Comparison of ENCODE assay signal across 8 mouse cellular contexts in the genomic region with DNA sequence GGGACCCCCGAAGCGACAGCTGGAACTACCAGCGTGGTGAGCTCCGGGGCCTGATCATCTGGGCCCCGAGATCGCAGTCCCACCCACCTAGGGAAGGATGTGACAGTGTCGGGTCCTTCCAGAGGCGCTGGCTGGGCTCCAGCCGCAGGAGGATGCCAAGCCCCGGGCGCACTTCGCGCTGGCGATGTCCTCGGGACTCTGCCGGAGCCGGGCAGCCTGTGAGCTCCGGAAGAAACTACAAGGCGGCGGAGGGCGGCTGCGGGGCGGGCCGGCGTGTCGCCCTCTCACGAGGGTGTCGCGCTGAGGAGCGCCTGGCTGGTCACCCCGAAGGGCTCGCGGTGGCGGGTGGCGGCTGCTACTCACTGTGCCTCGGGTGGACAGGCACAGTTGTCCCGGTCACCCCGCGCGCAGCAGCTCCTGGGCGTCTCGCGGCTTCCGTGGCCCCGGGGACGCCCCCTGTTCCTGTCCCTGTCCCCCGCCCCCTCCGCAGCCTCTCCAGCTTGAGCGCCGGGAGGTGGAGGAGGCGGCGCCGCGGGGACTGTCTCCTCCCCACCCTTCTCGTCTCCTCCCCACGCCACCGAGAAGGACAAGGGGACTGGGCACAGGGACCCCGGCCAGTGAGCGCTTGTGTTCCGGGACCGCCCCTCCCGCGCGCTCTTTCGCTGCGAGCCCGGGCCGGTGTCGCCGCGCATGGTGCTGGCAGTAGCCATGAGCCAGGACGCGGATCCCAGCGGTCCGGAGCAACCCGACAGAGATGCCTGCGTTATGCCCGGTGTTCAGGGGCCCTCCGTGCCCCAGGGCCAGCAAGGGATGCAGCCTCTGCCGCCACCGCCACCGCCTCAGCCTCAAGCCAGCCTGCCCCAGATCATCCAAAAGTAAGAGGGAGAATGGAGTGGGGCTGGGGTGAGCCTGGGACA. TPM values are rescaled to one million over a fixed set of nuclear protein-coding genes. Genes with fewer than 3 reads are reported as not detected.
DNase-seq lines count a peak whose midpoint lies in the region; ATAC-seq and TF ChIP-seq lines count a peak whose summit lies in the region.

Gene Rbm20, plus strand, starts transcription at position 589 of the 917 bp plus-strand sequence.

- under 1% methylated on average over 65 of the region's 82 CpGs for WGBS in embryonic facial prominence, embryonic 13.5 days
- under 1% methylated on average over 79 of the region's 82 CpGs for WGBS in heart, embryonic 11.5 days (ENCODE audit: insufficient replicate concordance)
- under 1% methylated on average over 81 of the region's 82 CpGs for WGBS in lung, embryonic 14.5 days

- H3K9me3 ChIP-seq in embryonic facial prominence, embryonic 13.5 days, result no peaks in the 10 kb centered on the region
- H3K9me3 ChIP-seq in heart, embryonic 11.5 days (replicated peaks; ENCODE audit: control insufficient read depth, low read length), result no peaks in the 10 kb centered on the region
- no peaks in the 10 kb centered on the region for H3K9me3 ChIP-seq in lung, embryonic 14.5 days (ENCODE audit: low read depth, low read length)

- peak within 1 kb of the TSS; percentile 76 for H3K9ac ChIP-seq in embryonic facial prominence, embryonic 13.5 days
- H3K9ac ChIP-seq in heart, embryonic 11.5 days (ENCODE audit: low read depth, low read length), result peak within 1 kb of the TSS; percentile 97
- peak within 1 kb of the TSS; percentile 52 for H3K9ac ChIP-seq in lung, embryonic 14.5 days

- POLR2A ChIA-PET in Patski (lab: Charles Lee), result no interaction called here

- peak; percentile 6 to 10 for DNase-seq in CD8-positive naive resting alpha-beta T cell, adult 2 months (ENCODE audit: low read depth in 2 of 2, low spot score in 2 of 2)
- DNase-seq in Patski (ENCODE audit: low read depth, low spot score), result no peak
- DNase-seq in kidney, adult 8-10 months, result peak; percentile 6 to 30
- peak; percentile 69 for DNase-seq in lung, embryonic 14.5 days
- DNase-seq in retina, embryonic 14.5 days (ENCODE audit: low spot score), result peak; percentile 57

- no peak within 1 kb of the TSS for H3K27ac ChIP-seq in embryonic facial prominence, embryonic 13.5 days
- H3K27ac ChIP-seq in heart, embryonic 11.5 days (ENCODE audit: low read depth, low read length), result peak within 1 kb of the TSS; percentile 92
- H3K27ac ChIP-seq in lung, embryonic 14.5 days (ENCODE audit: low read depth), result no peak within 1 kb of the TSS; the same call in 1 of the 2 replicates

- peaks cover 63% of the 10 kb centered on the region for H3K27me3 ChIP-seq in Patski
- peaks cover 63% of the 10 kb centered on the region for H3K27me3 ChIP-seq in embryonic facial prominence, embryonic 13.5 days
- peaks cover 15% of the 10 kb centered on the region for H3K27me3 ChIP-seq in heart, embryonic 11.5 days (ENCODE audit: control insufficient read depth, insufficient read depth, low read length)
- H3K27me3 ChIP-seq in lung, embryonic 14.5 days (ENCODE audit: insufficient read depth, low read length), result peaks cover 74% of the 10 kb centered on the region

- H3K4me2 ChIP-seq in embryonic facial prominence, embryonic 13.5 days, result peak within 1 kb of the TSS; percentile 99
- peak within 1 kb of the TSS; percentile 89 for H3K4me2 ChIP-seq in heart, embryonic 11.5 days
- H3K4me2 ChIP-seq in lung, embryonic 14.5 days, result peak within 1 kb of the TSS; percentile 96

- in situ Hi-C loops in Patski (cut with MboI; ENCODE audit: low pct_unique_long_range_greater_than_20kb), result no loop called here

- CTCF ChIA-PET in Patski (lab: Charles Lee), result no interaction called here

- ATAC-seq in Patski, result peak; percentile 49
- ATAC-seq in embryonic facial prominence, embryonic 13.5 days (ENCODE audit: insufficient number of reproducible peaks, insufficient read depth, low FRiP score, low TSS enrichment, low read depth), result peak; percentile 52; the same call in 1 of the 2 replicates
- peak; percentile 85 for ATAC-seq in heart, embryonic 11.5 days (replicated peaks; ENCODE audit: insufficient number of reproducible peaks, low FRiP score, low TSS enrichment)
- peak; percentile 88 for ATAC-seq in lung, embryonic 14.5 days (ENCODE audit: insufficient read depth)
- ATAC-seq in inflammation-experienced regulatory T-cells, adult 6 months, result no peak

- H3K4me3 ChIP-seq in embryonic facial prominence, embryonic 13.5 days, result peak within 1 kb of the TSS; percentile 68
- peak within 1 kb of the TSS; percentile 77 for H3K4me3 ChIP-seq in heart, embryonic 11.5 days (ENCODE audit: low read depth, low read length)
- peak within 1 kb of the TSS; percentile 62 for H3K4me3 ChIP-seq in lung, embryonic 14.5 days (ENCODE audit: low read depth, low read length)

- no peak for TF ChIP-seq CTCF in Patski (IDR thresholded peaks at IDR 0.05)
- no peak for TF ChIP-seq CTCF in lung, embryonic 14.5 days (IDR thresholded peaks at IDR 0.05; ENCODE audit: low read depth)

- peaks cover 27% of the 10 kb centered on the region for H3K4me1 ChIP-seq in embryonic facial prominence, embryonic 13.5 days
- H3K4me1 ChIP-seq in heart, embryonic 11.5 days (ENCODE audit: control insufficient read depth, insufficient read depth, low read length), result peaks cover 11% of the 10 kb centered on the region; the same call in 1 of the 2 replicates
- H3K4me1 ChIP-seq in lung, embryonic 14.5 days (ENCODE audit: insufficient read depth), result 0 out of 2 replicates have a peak, but pooled peaks cover 3% of the 10 kb centered on the region

- H3K36me3 ChIP-seq in embryonic facial prominence, embryonic 13.5 days, result no peaks in the 10 kb centered on the region
- no peaks in the 10 kb centered on the region for H3K36me3 ChIP-seq in heart, embryonic 11.5 days (ENCODE audit: control insufficient read depth, insufficient read depth, low read length)
- H3K36me3 ChIP-seq in lung, embryonic 14.5 days (ENCODE audit: insufficient read depth), result no peaks in the 10 kb centered on the region

RNA-seq across cellular contexts. Expression of gene Rbm20, which starts in this region (rescaled TPM):
- 0.72 TPM for polyA plus RNA-seq in Patski (2021)
- polyA plus RNA-seq in embryonic facial prominence, embryonic 13.5 days (2015; fragmentation: Nextera tagmentation; extraction: Ambion mirVana), result 3.1 and 4.2 TPM in 2 replicates
- 25.0 and 36.4 TPM in 2 replicates for polyA plus RNA-seq in heart, embryonic 11.5 days (2014; fragmentation: Nextera tagmentation; extraction: Ambion mirVana)
- polyA plus RNA-seq in lung, embryonic 14.5 days (2014; fragmentation: Nextera tagmentation; extraction: Ambion mirVana), result 0.59 and 1.2 TPM in 2 replicates
- polyA plus RNA-seq in inflammation-experienced regulatory T-cells, adult 6 months (2017; shearing (Covaris generic)), result under 1 TPM; 0.15 to 0.20 (median 0.15) TPM

Comparison
In these comparisons a context has a peak if more than half of its experiments do, and no peak if none do; other contexts are left out.
1. Peak in ATAC-seq in Patski; RNA of the gene not detected or under 1 TPM.